Mouse (Mus musculus): ENCODE results near the gene Sox15. TPM values are rescaled to one million over a fixed set of nuclear protein-coding genes. Genes with fewer than 3 reads are reported as not detected.

The Sox15 gene
- polyA plus RNA-seq, 1 experiment from 2014 or later = not detected

DNA sequence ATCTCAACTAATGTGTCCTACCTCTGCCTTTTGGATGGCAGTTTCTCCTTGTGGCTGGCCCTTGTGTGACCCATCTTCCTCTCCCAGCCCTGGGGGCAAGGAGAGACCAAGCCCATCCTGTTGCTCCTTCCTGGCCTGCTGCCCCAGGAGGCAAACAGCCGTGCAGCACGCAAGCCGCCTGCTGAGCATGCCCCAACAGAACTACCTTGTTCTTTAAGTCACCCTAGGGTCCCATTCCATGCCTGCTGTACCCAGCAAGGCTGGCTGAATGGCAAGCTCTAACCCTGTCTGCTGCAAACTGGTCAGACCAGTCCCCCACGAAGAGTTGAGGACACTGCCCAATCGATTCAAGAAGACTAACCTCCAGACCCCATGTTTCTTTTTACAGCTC is 946 bp downstream of the Sox15 start:
- Histone ChIP-seq H3K4me1 (peaks cover 45% of the 10 kb centered on the region), H3K4me3 (peak overlapping the region; percentile 29), H3K9me3 (no peaks in the 10 kb centered on the region), H3K27me3 (ENCODE audit: poor library complexity, severe bottlenecking) (no peaks in the 10 kb centered on the region), H3K27ac (no peak overlapping the region), H3K36me3 (replicated peaks) (peaks cover 91% of the 10 kb centered on the region)
- 87% methylated on average over 5 of the region's 5 CpGs for whole genome bisulfite sequencing
- no peak for DNase-seq (ENCODE audit: extremely low spot score, low spot score)

DNA sequence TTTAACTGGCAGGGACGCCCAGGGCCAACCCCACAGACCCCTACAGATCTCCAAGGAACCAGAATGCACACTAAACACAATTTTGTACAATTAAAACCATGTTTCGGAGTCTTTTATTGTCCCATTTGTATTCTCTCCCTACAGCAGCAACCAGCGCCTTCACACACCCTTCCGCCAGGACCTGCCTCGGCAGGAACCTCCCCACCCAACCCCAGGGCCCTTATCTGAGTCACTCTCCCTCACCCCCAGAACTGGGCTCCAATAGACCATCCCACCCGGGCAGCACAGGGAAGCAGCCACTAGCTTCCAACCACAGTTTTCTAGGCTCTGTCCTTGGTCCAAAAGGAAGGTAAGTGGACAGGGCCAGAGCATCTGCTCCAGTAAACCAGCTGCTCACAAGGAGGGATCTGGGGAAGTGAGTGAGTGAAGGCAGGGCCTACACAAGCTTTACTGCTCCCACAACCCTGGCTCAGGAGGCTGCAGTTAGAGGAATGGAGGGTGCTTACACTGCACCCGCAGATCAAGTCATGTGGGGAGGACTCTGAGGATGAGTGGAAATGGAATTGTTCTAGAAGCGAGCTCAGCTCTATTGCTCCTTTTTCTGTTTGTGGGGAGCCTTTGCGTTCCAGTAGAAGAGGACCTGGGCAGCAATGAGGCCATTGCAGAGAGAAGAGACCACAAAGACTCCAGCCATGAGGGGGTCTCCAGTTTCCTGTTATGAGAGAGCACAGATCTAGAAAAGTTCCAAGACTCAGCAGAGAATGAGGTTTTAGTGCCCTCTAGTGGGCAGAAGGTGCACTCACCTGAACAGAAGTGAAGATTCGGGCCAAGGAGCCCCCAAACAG is 1.7 kb downstream of the Sox15 start:
- Histone ChIP-seq H3K27ac (peak overlapping the region; percentile 15; the same call in 1 of the 2 replicates), H3K4me3 (0 out of 2 replicates have a peak overlapping the region, but pooled peaks have one; percentile 3), H3K36me3 (replicated peaks) (peaks cover 84% of the 10 kb centered on the region), H3K27me3 (ENCODE audit: poor library complexity, severe bottlenecking) (no peaks in the 10 kb centered on the region), H3K4me1 (peaks cover 53% of the 10 kb centered on the region), H3K9me3 (no peaks in the 10 kb centered on the region)
- WGBS = 85% methylated on average over 10 of the region's 10 CpGs
- DNase-seq (ENCODE audit: extremely low spot score, low spot score) = peak; percentile 65

DNA sequence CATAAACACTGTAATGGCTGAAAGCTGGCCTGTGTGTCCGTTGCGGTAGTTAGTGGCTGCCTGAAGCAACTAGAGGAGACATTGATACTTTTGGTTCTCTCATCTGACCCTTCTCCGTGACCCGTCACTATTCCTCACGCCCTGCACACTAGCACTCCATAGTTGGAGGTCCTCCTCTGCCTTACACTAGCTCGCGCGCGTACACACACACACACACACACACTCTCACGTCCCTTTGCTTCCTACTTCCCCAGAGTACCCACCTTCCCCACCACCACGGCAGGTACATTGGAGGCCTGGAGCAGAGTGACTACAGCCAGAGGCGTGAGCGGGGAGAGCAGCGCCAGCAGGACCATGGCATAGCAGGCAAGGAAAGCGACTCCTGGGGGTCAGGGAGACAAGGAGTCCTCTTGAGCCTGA is 2.4 kb downstream of the Sox15 start:
- no peak overlapping the region for H3K27ac ChIP-seq
- peak overlapping the region; percentile 3; the same call in 1 of the 2 replicates for H3K4me3 ChIP-seq
- no peaks in the 10 kb centered on the region for H3K9me3 ChIP-seq
- WGBS = 87% methylated on average over 15 of the region's 15 CpGs
- H3K27me3 ChIP-seq (ENCODE audit: poor library complexity, severe bottlenecking) = no peaks in the 10 kb centered on the region
- DNase-seq (ENCODE audit: extremely low spot score, low spot score) = no peak
- H3K4me1 ChIP-seq = peaks cover 55% of the 10 kb centered on the region
- H3K36me3 ChIP-seq (replicated peaks) = peaks cover 77% of the 10 kb centered on the region

DNA sequence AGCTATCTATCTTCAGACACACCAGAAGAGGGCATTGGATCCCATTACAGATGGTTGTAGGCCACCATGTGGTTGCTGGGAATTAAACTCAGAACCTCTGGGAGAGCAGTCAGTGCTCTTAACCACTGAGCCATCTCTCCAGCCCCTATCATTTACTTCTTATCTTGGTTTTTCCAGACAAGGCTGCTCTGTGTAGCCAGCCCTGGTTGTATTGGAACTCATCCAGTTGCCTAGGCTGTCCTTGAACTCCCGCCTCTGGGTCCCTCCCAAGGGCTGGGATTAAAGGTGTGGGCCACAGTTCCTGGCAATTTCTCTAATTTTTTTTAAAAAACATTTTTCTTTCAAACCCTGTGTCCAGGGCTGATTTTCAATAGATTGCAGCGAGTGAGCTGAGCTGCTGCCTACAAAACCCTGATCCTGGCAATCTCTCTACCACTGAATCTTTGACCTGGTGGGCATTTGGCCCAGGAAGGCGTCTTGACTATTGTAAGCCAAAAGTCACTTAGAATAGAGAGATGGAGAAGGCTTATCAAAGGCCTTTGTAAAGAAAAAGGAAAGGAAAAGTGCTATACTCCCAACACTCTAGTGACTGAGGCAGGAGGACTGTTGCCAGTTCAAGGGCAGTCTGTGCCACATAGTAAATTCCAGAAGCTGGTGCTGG is 6.2 kb downstream of the Sox15 start:
- H3K36me3 ChIP-seq (replicated peaks) = peaks cover 75% of the 10 kb centered on the region
- WGBS = 86% methylated on average over 3 of the region's 3 CpGs
- H3K4me1 ChIP-seq = peaks cover 41% of the 10 kb centered on the region
- peak overlapping the region; percentile 66 for H3K4me3 ChIP-seq
- H3K27me3 ChIP-seq (ENCODE audit: poor library complexity, severe bottlenecking) = no peaks in the 10 kb centered on the region
- H3K9me3 ChIP-seq = no peaks in the 10 kb centered on the region
- no peak for DNase-seq (ENCODE audit: extremely low spot score, low spot score)
- peak overlapping the region; percentile 96 for H3K27ac ChIP-seq

DNA sequence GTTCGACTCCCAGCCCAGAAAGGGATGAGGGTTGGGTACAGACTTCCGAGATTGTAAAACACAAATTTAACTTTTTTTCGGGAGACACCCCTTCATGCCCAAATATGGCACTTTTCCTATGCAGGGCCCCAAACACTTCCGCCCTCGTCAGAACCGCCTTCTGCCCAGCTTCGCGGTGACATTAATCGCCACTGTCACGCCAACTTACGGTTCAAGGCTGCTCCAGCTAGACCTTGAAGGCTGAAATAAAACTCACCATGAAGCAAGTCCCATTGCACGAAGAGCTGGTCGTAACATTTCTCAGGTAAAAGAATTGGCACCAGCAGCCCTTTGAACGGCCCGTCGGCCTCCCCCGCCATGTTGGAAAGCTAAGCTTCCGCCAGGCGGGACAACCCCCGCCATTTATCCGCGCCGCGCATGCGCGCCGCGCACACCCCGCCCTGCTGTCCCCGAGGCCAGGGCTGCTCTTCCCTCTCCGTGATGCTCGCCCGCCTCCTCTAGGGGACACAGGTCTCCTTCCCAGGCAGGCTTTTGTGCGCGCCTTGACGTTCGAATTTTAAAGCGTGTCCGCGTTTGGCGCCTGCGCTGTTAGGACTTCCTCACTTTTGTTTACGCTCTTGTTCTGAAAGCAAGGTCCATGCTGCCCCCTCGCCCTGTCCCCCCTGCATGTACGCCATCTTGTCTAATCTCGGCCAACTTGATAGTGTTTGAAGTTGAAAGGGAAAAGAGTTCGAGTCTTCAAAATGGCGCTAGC is 7.3 kb downstream of the Sox15 start, which contains the start of gene Mpdu1:
Gene Mpdu1, minus strand, starts transcription at position 430 of the 754 bp plus-strand sequence.
- Histone ChIP-seq H3K27ac (peak within 1 kb of the TSS; percentile 96), H3K9me3 (no peaks in the 10 kb centered on the region), H3K27me3 (ENCODE audit: poor library complexity, severe bottlenecking) (no peaks in the 10 kb centered on the region), H3K36me3 (replicated peaks) (peaks cover 74% of the 10 kb centered on the region), H3K4me1 (peaks cover 31% of the 10 kb centered on the region), H3K4me3 (peak within 1 kb of the TSS; percentile 66)
- WGBS = under 1% methylated on average over 48 of the region's 48 CpGs
- peak; percentile 96 for DNase-seq (ENCODE audit: extremely low spot score, low spot score)

DNA sequence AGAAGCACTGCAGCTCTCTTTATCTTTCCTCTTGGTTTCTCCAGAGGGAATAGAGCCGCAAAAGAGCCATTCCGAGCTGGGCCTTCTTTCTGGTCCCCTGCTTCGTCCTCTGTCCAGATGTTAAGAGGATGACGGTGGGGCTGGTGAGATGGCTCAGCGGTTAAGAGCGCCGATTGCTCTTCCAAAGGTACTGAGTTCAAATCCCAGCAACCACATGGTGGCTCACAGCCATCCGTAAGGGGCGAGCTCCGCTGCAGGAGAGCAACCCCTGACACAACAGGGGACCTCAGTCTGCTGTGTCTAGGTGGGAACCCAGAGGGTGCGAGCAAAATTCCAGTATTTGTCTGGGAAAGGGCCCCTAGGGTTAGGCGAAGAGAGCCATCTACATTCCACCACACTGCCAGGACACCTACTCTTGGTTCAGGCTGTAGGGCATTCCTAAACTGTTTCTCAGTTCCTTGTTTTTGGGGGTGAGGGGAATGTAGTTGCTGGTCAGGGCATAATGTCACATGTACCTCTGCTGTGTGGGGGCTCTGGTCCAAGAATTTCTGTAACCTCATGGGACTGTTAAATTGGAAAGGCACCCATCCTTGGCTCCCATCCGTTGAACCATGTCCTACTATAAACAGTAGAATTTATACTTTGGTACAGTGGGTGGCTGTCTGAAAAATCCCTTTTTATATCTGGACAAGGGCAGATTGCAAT is 8.0 kb downstream of the Sox15 start:
- Histone ChIP-seq H3K27me3 (ENCODE audit: poor library complexity, severe bottlenecking) (no peaks in the 10 kb centered on the region), H3K27ac (peak overlapping the region; percentile 96), H3K9me3 (no peaks in the 10 kb centered on the region), H3K36me3 (replicated peaks) (peaks cover 74% of the 10 kb centered on the region), H3K4me1 (peaks cover 34% of the 10 kb centered on the region), H3K4me3 (peak overlapping the region; percentile 66)
- 70% methylated on average over 13 of the region's 13 CpGs for WGBS
- no peak for DNase-seq (ENCODE audit: extremely low spot score, low spot score)

DNA sequence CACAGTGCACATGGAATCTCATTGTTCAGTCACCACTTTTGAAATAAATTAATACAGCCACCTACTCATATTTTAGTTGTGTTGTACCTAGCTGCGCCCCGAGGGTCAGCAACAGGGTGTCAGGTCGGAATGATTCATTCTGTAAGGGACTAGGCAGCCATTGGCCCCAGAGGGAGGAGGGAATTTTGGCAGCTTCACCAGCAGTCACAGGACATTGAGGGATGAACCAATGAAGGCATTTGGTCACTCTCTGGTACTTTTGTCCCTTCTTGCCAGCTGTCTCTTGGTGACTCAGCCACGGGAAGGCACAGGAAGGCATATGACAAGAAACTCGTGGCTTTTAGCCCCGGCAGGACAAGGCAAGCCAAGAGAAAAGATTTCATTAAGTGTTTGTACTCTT is 8.7 kb downstream of the Sox15 start:
- 0 out of 2 replicates have a peak overlapping the region, but pooled peaks have one; percentile 96 for H3K27ac ChIP-seq
- H3K36me3 ChIP-seq (replicated peaks) = peaks cover 74% of the 10 kb centered on the region

DNA sequence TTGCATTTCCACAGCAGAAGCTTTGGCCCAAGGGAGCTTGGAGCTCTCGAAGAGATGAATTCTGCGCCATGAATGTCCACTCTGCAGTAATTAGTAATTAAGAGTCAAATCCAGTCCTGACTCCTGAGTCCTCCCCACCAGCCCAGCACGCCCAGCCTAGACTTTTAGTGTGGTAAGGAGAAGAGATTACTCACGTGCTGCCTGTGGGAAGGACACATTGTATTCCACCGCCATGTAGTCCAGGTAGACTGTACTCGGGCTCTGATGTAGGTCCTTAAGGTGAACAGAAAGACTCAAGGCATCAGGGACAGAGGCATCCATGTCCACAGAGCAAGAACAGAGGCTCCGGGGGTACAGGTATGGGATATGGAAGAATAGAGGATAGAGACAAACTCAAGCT is 9.7 kb downstream of the Sox15 start:
- WGBS = 95% methylated on average over 7 of the region's 7 CpGs

More for the DNA sequence above, 8.7 kb downstream of the Sox15 start:
- no peak for DNase-seq (ENCODE audit: extremely low spot score, low spot score)
- Histone ChIP-seq H3K4me1 (peaks cover 35% of the 10 kb centered on the region), H3K27me3 (ENCODE audit: poor library complexity, severe bottlenecking) (no peaks in the 10 kb centered on the region), H3K4me3 (no peak overlapping the region), H3K9me3 (no peaks in the 10 kb centered on the region)
- WGBS = 94% methylated on average over 6 of the region's 6 CpGs

DNA sequence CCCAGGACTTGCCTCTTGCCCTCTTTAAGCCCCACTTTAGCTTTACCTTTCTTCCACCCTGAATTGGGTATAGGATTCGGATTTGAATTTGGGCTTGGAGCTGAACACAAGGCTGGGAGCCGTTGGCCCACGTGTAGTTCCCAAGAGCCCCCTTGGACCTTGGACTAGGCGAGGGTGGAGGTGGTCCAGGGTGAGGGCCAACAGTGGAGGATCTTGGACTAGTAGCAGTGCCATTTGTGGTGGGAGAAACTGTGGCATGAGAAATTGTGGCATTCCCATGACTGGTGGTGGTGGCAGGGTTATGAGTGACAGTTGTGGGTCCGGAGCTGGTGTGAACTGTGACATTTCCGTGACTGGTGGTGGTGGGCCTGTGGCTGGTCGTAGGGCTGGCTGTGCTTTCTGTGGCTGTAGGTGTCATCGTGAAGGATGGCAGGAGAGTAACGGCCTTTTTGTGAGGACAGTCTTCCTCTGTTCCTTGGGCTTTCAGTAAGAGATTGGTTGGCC is 10.4 kb downstream of the Sox15 start:
- WGBS = 86% methylated on average over 9 of the region's 9 CpGs

More for the DNA sequence above, 9.7 kb downstream of the Sox15 start:
- H3K4me1 ChIP-seq = peaks cover 44% of the 10 kb centered on the region
- H3K27ac ChIP-seq = no peak overlapping the region
- peak overlapping the region; percentile 5; the same call in 1 of the 2 replicates for H3K4me3 ChIP-seq
- peaks cover 74% of the 10 kb centered on the region for H3K36me3 ChIP-seq (replicated peaks)
- no peaks in the 10 kb centered on the region for H3K9me3 ChIP-seq
- no peak for DNase-seq (ENCODE audit: extremely low spot score, low spot score)
- no peaks in the 10 kb centered on the region for H3K27me3 ChIP-seq (ENCODE audit: poor library complexity, severe bottlenecking)

DNA sequence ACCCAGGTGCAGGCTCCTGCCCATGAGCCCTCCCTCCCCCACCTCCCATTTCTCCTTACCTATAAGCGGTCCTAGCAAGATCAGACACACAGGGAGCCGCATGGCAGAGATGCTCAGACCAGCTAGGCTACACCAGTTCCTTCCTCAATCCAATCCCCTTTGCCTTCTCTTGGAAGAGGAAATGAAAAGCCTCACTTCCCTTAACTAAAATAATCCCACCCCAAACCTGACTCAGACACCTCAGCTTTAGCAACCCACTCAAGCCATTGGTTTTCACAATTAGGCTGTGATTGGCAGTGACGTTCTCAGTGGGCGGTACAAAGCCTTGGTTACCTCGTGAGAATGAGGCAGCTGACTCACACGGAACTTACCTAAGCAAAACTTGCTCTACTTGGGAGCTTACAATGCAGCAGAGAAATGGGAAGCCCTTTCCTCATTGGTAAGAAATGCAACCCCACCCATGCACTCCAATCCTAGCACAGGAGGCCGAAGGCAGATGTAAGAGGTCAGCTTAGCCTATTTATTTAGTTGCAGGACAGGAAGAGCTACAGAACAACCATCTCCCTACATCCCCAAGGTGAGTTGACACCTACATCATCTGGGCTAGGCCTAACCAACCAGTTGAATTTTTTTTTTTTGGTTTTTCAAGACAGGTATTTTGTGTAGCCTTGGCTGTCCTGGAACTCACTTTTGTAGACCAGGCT is 11.0 kb downstream of the Sox15 start, which contains the start of gene Cd68:
Gene Cd68, minus strand, starts transcription at position 193 of the 704 bp plus-strand sequence.
- H3K36me3 ChIP-seq (replicated peaks) = peaks cover 80% of the 10 kb centered on the region
- no peak within 1 kb of the TSS for H3K27ac ChIP-seq
- DNase-seq (ENCODE audit: extremely low spot score, low spot score) = no peak
- peaks cover 51% of the 10 kb centered on the region for H3K4me1 ChIP-seq
- 34% methylated on average over 7 of the region's 7 CpGs for WGBS
- no peaks in the 10 kb centered on the region for H3K27me3 ChIP-seq (ENCODE audit: poor library complexity, severe bottlenecking)
- H3K4me3 ChIP-seq = peak within 1 kb of the TSS; percentile 20; the same call in 1 of the 2 replicates
- H3K9me3 ChIP-seq = no peaks in the 10 kb centered on the region

More for the DNA sequence above, 10.4 kb downstream of the Sox15 start:
- Histone ChIP-seq H3K27ac (no peak overlapping the region), H3K4me1 (peaks cover 51% of the 10 kb centered on the region), H3K9me3 (no peaks in the 10 kb centered on the region), H3K4me3 (peak overlapping the region; percentile 20; the same call in 1 of the 2 replicates), H3K36me3 (replicated peaks) (peaks cover 74% of the 10 kb centered on the region), H3K27me3 (ENCODE audit: poor library complexity, severe bottlenecking) (no peaks in the 10 kb centered on the region)
- DNase-seq (ENCODE audit: extremely low spot score, low spot score) = no peak

DNA sequence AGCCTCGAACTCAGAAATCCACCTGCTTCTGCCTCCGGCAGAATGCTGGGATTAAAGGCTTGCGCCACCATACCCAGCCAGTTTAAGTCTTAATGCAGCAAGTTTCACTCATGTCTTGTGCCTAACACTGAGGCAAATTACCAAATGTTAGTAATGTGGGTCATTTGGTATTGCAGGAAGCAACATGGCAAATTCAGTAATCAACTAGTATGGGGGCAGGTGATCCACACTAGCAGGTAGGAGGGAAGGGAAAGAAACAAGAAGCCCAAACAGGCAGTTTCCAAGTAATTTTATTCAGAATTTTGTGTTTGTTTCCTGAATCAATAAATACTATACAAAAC is 11.5 kb downstream of the Sox15 start:
- Histone ChIP-seq H3K4me1 (peaks cover 46% of the 10 kb centered on the region), H3K9me3 (no peaks in the 10 kb centered on the region), H3K27ac (no peak overlapping the region), H3K27me3 (ENCODE audit: poor library complexity, severe bottlenecking) (no peaks in the 10 kb centered on the region), H3K36me3 (replicated peaks) (peaks cover 86% of the 10 kb centered on the region), H3K4me3 (peak overlapping the region; percentile 20; the same call in 1 of the 2 replicates)
- no peak for DNase-seq (ENCODE audit: extremely low spot score, low spot score)
- WGBS = 83% methylated on average over 3 of the region's 3 CpGs
